Mouse (Mus musculus): ENCODE data around the gene Ddhd1.

GRCm38 (mm10) chr14:45648144-45648543 is 9.8 kb downstream of the Ddhd1 start:
- no peak for TF ChIP-seq CTCF (IDR thresholded peaks at IDR 0.05; ENCODE audit: extremely low read depth, insufficient read depth, insufficient read length, insufficient replicate concordance)
- no peak for TF ChIP-seq POLR2A (IDR thresholded peaks at IDR 0.05; ENCODE audit: low read depth, low read length)
